Mouse (Mus musculus) thymus, adult 2 months (tissue): ENCODE results near the gene Shank2.

ENCODE experiments used
- CTCF ChIP-seq: fragments of 200-500 bp; IDR thresholded peaks from 2 replicates; pipeline ENCODE4 v1.5.1; 2012; ENCODE audit warnings: mild to moderate bottlenecking, control low read depth, low read length, moderate library complexity, borderline replicate concordance; ENCODE audit not compliant: control insufficient read depth, poor library complexity, insufficient read depth; ENCODE audit errors: extremely low read depth
- POLR2A ChIP-seq: fragments of 200-500 bp; IDR thresholded peaks from 2 replicates; pipeline ENCODE4 v1.6.1; 2012; ENCODE audit warnings: mild to moderate bottlenecking, low read length, control low read depth, moderate library complexity; ENCODE audit not compliant: control insufficient read depth, poor library complexity, insufficient read depth; ENCODE audit errors: extremely low read depth

- TF ChIP-seq CTCF (no peak), POLR2A (no peak)
Observed at GRCm38 (mm10) chr7:144198491-144198890, 196.8 kb downstream of the Shank2 start.
